In genomic region chr1:158343243-158343714, GRCm38 (mm10) we compare ENCODE assay signal across 9 mouse cellular contexts. TPM values are rescaled to one million over a fixed set of nuclear protein-coding genes. Genes with fewer than 3 reads are reported as not detected.
DNase-seq lines count a peak whose midpoint lies in the region; ATAC-seq and TF ChIP-seq lines count a peak whose summit lies in the region.
"Had no signal": no experiment of that assay in that cellular context is flagged by ENCODE, and none has a peak within 500 bp of the region (broad histone marks: within the 10 kb centered on the region; RNA-seq: fewer than 3 reads in every experiment).

No protein-coding gene starts in this region.

- intact Hi-C loops in left cerebral cortex, adult 2 months (cut with DNase I), result loop anchor here (5.0 kb wide), 1 partner anchor 791 kb away; no protein-coding TSS in a partner anchor
- intact Hi-C loops in left cerebral cortex, postnatal 14 days (cut with DNase I), result no loop called here

- no peak overlapping the region for H3K4me3 ChIP-seq in left cerebral cortex, adult 2 months
- no peak overlapping the region for H3K4me3 ChIP-seq in hindbrain, embryonic 13.5 days
- H3K4me3 ChIP-seq in neural tube, embryonic 14.5 days (ENCODE audit: low read depth, low read length), result no peak overlapping the region
- H3K4me3 ChIP-seq: heart, embryonic 10.5 days had no signal

- 0 out of 2 replicates have a peak overlapping the region, but pooled peaks have one; percentile 11 for H3K27ac ChIP-seq in left cerebral cortex, adult 2 months
- no peak overlapping the region for H3K27ac ChIP-seq in hindbrain, embryonic 13.5 days
- no peak overlapping the region for H3K27ac ChIP-seq in neural tube, embryonic 14.5 days (ENCODE audit: low read depth, low read length)
- H3K27ac ChIP-seq: heart, embryonic 10.5 days had no signal

- 35% methylated on average over 6 of the region's 6 CpGs for WGBS in hindbrain, embryonic 13.5 days
- 33% methylated on average over 6 of the region's 6 CpGs for WGBS in neural tube, embryonic 14.5 days

- peak; percentile 41 for TF ChIP-seq CTCF in left cerebral cortex, adult 2 months (IDR thresholded peaks at IDR 0.05)

- ATAC-seq in hindbrain, embryonic 13.5 days (ENCODE audit: low FRiP score), result peak; percentile 81
- peak; percentile 72 for ATAC-seq in neural tube, embryonic 14.5 days (ENCODE audit: low read depth)
- ATAC-seq in megakaryocyte, adult 5-6 weeks (ENCODE audit: poor library complexity, severe bottlenecking), result no peak

- DNase-seq in left cerebral cortex, adult 2 months (ENCODE audit: extremely low spot score in 1 of 2, low spot score in 2 of 2), result no peak
- no peak for DNase-seq in left cerebral cortex, postnatal 14 days (ENCODE audit: low spot score in 2 of 2)
- peak; percentile 42 for DNase-seq in embryo, embryonic 9.5 days (ENCODE audit: extremely low spot score)
- no peak for DNase-seq in left cerebral cortex, adult 18-20 months (ENCODE audit: low spot score in 2 of 2)

- H3K4me2 ChIP-seq in hindbrain, embryonic 13.5 days, result no peak overlapping the region
- H3K4me2 ChIP-seq in neural tube, embryonic 14.5 days (ENCODE audit: low read depth, low read length), result no peak overlapping the region

- no peaks in the 10 kb centered on the region for H3K36me3 ChIP-seq in hindbrain, embryonic 13.5 days
- no peaks in the 10 kb centered on the region for H3K36me3 ChIP-seq in neural tube, embryonic 14.5 days (ENCODE audit: control insufficient read depth, insufficient read depth, low read length)
- H3K36me3 ChIP-seq: heart, embryonic 10.5 days had no signal

- no peak overlapping the region for H3K9ac ChIP-seq in hindbrain, embryonic 13.5 days
- H3K9ac ChIP-seq in neural tube, embryonic 14.5 days (replicated peaks; ENCODE audit: low read depth, low read length), result no peak overlapping the region

- peaks cover 13% of the 10 kb centered on the region for H3K4me1 ChIP-seq in hindbrain, embryonic 13.5 days (replicated peaks)
- no peaks in the 10 kb centered on the region for H3K4me1 ChIP-seq in neural tube, embryonic 14.5 days (ENCODE audit: control insufficient read depth, insufficient read depth, low read length)
- H3K4me1 ChIP-seq: heart, embryonic 10.5 days had no signal

- H3K9me3 ChIP-seq in hindbrain, embryonic 13.5 days, result no peaks in the 10 kb centered on the region
- no peaks in the 10 kb centered on the region for H3K9me3 ChIP-seq in neural tube, embryonic 14.5 days (ENCODE audit: control insufficient read depth, low read length)
- H3K9me3 ChIP-seq: heart, embryonic 10.5 days had no signal

- H3K27me3 ChIP-seq in hindbrain, embryonic 13.5 days, result no peaks in the 10 kb centered on the region
- H3K27me3 ChIP-seq in neural tube, embryonic 14.5 days (ENCODE audit: control insufficient read depth, insufficient read depth, low read length), result no peaks in the 10 kb centered on the region

RNA-seq across cellular contexts. Expression of gene Brinp2, which starts 12.8 kb away (rescaled TPM):
- 100 to 1,000 TPM; 112 to 117 TPM for total RNA-seq in left cerebral cortex, adult 2 months (2021)
- 100 to 1,000 TPM; 123 to 144 TPM for total RNA-seq in left cerebral cortex, postnatal 14 days (2021)
- polyA plus RNA-seq in hindbrain, embryonic 13.5 days (2015; fragmentation: Nextera tagmentation; extraction: Ambion mirVana), result 19.7 and 20.6 TPM in 2 replicates
- polyA plus RNA-seq in neural tube, embryonic 14.5 days (2014; fragmentation: Nextera tagmentation; extraction: Ambion mirVana), result 24.0 and 25.9 TPM in 2 replicates
- 100 to 1,000 TPM; 104 to 109 TPM for total RNA-seq in left cerebral cortex, adult 18-20 months (2021)
- total RNA-seq in megakaryocyte, adult 5-6 weeks (2015), result not detected in 2 replicates
- total RNA-seq in megakaryocyte, adult 5-6 weeks (2017), result not detected in 2 replicates
- total RNA-seq: common myeloid progenitor, adult 5-6 weeks had no signal

RNA-seq across cellular contexts. Expression of gene Astn1, which starts 18.8 kb away (rescaled TPM):
- total RNA-seq in left cerebral cortex, adult 2 months (2021), result 100 to 1,000 TPM; 193 to 196 TPM
- 100 to 1,000 TPM; 194 to 200 TPM for total RNA-seq in left cerebral cortex, postnatal 14 days (2021)
- polyA plus RNA-seq in hindbrain, embryonic 13.5 days (2015; fragmentation: Nextera tagmentation; extraction: Ambion mirVana), result 32.0 and 32.8 TPM in 2 replicates
- polyA plus RNA-seq in neural tube, embryonic 14.5 days (2014; fragmentation: Nextera tagmentation; extraction: Ambion mirVana), result 60.7 and 70.6 TPM in 2 replicates
- 100 to 1,000 TPM; 169 to 182 TPM for total RNA-seq in left cerebral cortex, adult 18-20 months (2021)
- total RNA-seq in megakaryocyte, adult 5-6 weeks (2015), result not detected in 2 replicates
- total RNA-seq in megakaryocyte, adult 5-6 weeks (2017), result not detected in 2 replicates
- total RNA-seq: common myeloid progenitor, adult 5-6 weeks had no signal

Comparison
In these comparisons a context has a peak if more than half of its experiments do, and no peak if none do; other contexts are left out.
1. RNA of gene Brinp2, which starts 12.8 kb away (total RNA-seq): 123 to 144 TPM in left cerebral cortex, postnatal 14 days, 112 to 117 TPM in left cerebral cortex, adult 2 months and 104 to 109 TPM in left cerebral cortex, adult 18-20 months; not detected in megakaryocyte, adult 5-6 weeks; every median in the first group is over 100 times any median in the second.
2. RNA of gene Astn1, which starts 18.8 kb away (total RNA-seq): 194 to 200 TPM in left cerebral cortex, postnatal 14 days, 193 to 196 TPM in left cerebral cortex, adult 2 months and 169 to 182 TPM in left cerebral cortex, adult 18-20 months; not detected in megakaryocyte, adult 5-6 weeks; every median in the first group is over 100 times any median in the second.